Mouse (Mus musculus) kidney, adult 2 months (tissue): ENCODE measurements around the gene Tmem50b. TPM values are rescaled to one million over a fixed set of nuclear protein-coding genes. Genes with fewer than 3 reads are reported as not detected.

Experiments used
- DNase-seq: peaks from one replicate; pipeline ENCODE4 v3.0.0; 2021
- H3K27ac ChIP-seq: fragments of 200-500 bp; 2 replicates; pipeline ENCODE4 v1.5.1; 2012; ENCODE audit warnings: low read depth, low read length, control low read depth, inconsistent platforms; ENCODE audit not compliant: insufficient read depth
- H3K27me3 ChIP-seq: fragments of 200-500 bp; replicated peaks from 2 replicates; pipeline ENCODE4 v1.6.1; 2012; ENCODE audit warnings: mild to moderate bottlenecking, moderate library complexity, low read length, inconsistent platforms; ENCODE audit not compliant: control insufficient read depth, insufficient read depth
- H3K36me3 ChIP-seq: fragments of 200-500 bp; 2 replicates; pipeline ENCODE4 v1.6.1; 2012; ENCODE audit warnings: mild to moderate bottlenecking, moderate library complexity, low read length, inconsistent platforms; ENCODE audit not compliant: control insufficient read depth, insufficient read depth
- H3K4me1 ChIP-seq: fragments of 200-500 bp; 2 replicates; pipeline ENCODE4 v1.6.1; 2011; ENCODE audit warnings: low read length; ENCODE audit not compliant: control insufficient read depth, insufficient read depth
- H3K4me3 ChIP-seq: fragments of 200-500 bp; 2 replicates; pipeline ENCODE4 v1.5.1; 2011; ENCODE audit warnings: mild to moderate bottlenecking, low read depth, low read length, control low read depth; ENCODE audit not compliant: insufficient read depth
- CTCF ChIP-seq: fragments of 200-500 bp; conservative IDR thresholded peaks from 2 replicates; pipeline ENCODE4 v1.5.1; 2011; ENCODE audit warnings: low read depth, mild to moderate bottlenecking, control low read depth, low read length, moderate library complexity, mixed read lengths; ENCODE audit not compliant: insufficient read depth, insufficient read length
- POLR2A ChIP-seq: fragments of 200-500 bp; IDR thresholded peaks from one replicate; pipeline ENCODE4 v1.6.1; 2011; ENCODE audit warnings: low read depth, low read length, control low read depth
- WGBS: fragments of 180-500 bp; shearing (Covaris S2); methylation state at CpG from one replicate; pipeline ENCODE4 v1.1.7; 2018; 5-methylcytosine and 5-hydroxymethylcytosine counted together
- polyA plus RNA-seq: library from polyadenylated mRNA; depleted of rRNA; stranded (reverse); fragments of >200 nt; gene quantifications from 2 replicates; pipeline ENCODE4 v1.2.3, GENCODE M21; 2012

The Tmem50b gene
- polyA plus RNA-seq, 1 experiment = 40.7 TPM

GRCm38 (mm10) chr16:91633641-91634040 lies 36.0 kb upstream of the Tmem50b start:
- Histone ChIP-seq H3K27ac (no peak overlapping the region), H3K27me3 (no peaks in the 10 kb centered on the region), H3K4me3 (no peak overlapping the region), H3K36me3 (peaks cover 7% of the 10 kb centered on the region), H3K4me1 (no peaks in the 10 kb centered on the region)
- DNase-seq = no peak
- WGBS = 80% methylated on average over 12 of the region's 12 CpGs
- TF ChIP-seq POLR2A = no peak
- no peak for TF ChIP-seq CTCF

GRCm38 (mm10) chr16:91632940-91633339 lies 35.3 kb upstream of the Tmem50b start:
- 95% methylated on average over 7 of the region's 7 CpGs for WGBS
- TF ChIP-seq POLR2A (no peak), CTCF (no peak)
- peaks cover 7% of the 10 kb centered on the region for H3K36me3 ChIP-seq
- no peak overlapping the region for H3K27ac ChIP-seq
- no peak overlapping the region for H3K4me3 ChIP-seq
- H3K27me3 ChIP-seq = no peaks in the 10 kb centered on the region
- no peak for DNase-seq
- H3K4me1 ChIP-seq = no peaks in the 10 kb centered on the region

GRCm38 (mm10) chr16:91632439-91632838 lies 34.8 kb upstream of the Tmem50b start:
- TF ChIP-seq POLR2A (no peak), CTCF (no peak)
- Histone ChIP-seq H3K4me1 (no peaks in the 10 kb centered on the region), H3K36me3 (peaks cover 4% of the 10 kb centered on the region), H3K27ac (no peak overlapping the region), H3K4me3 (no peak overlapping the region), H3K27me3 (no peaks in the 10 kb centered on the region)
- no peak for DNase-seq
- WGBS = 87% methylated on average over 5 of the region's 5 CpGs

GRCm38 (mm10) chr16:91630584-91630983 lies 33.0 kb upstream of the Tmem50b start:
- peaks cover 4% of the 10 kb centered on the region for H3K36me3 ChIP-seq
- H3K27ac ChIP-seq = no peak overlapping the region
- DNase-seq = no peak
- no peaks in the 10 kb centered on the region for H3K4me1 ChIP-seq
- TF ChIP-seq CTCF = no peak
- TF ChIP-seq POLR2A = no peak
- 43% methylated on average over 1 of the region's 1 CpGs for WGBS
- no peak overlapping the region for H3K4me3 ChIP-seq
- H3K27me3 ChIP-seq = no peaks in the 10 kb centered on the region

- Histone ChIP-seq H3K4me3 (no peak overlapping the region), H3K27me3 (no peaks in the 10 kb centered on the region), H3K4me1 (no peaks in the 10 kb centered on the region), H3K36me3 (peaks cover 4% of the 10 kb centered on the region), H3K27ac (no peak overlapping the region)
- no peak for TF ChIP-seq CTCF
- no peak for TF ChIP-seq POLR2A
- WGBS = 94% methylated on average over 4 of the region's 4 CpGs
- no peak for DNase-seq
These were observed 32.1 kb upstream of the Tmem50b start for GRCm38 (mm10) chr16:91629749-91630148.

GRCm38 (mm10) chr16:91628673-91629072 lies 31.1 kb upstream of the Tmem50b start:
- 89% methylated on average over 3 of the region's 3 CpGs for WGBS
- no peaks in the 10 kb centered on the region for H3K27me3 ChIP-seq
- no peaks in the 10 kb centered on the region for H3K4me1 ChIP-seq
- TF ChIP-seq CTCF (no peak), POLR2A (no peak)
- no peak overlapping the region for H3K27ac ChIP-seq
- no peak overlapping the region for H3K4me3 ChIP-seq
- no peak for DNase-seq
- peaks cover 3% of the 10 kb centered on the region for H3K36me3 ChIP-seq

- WGBS = 85% methylated on average over 7 of the region's 7 CpGs
- DNase-seq = no peak
- H3K36me3 ChIP-seq = peaks cover 2% of the 10 kb centered on the region
- H3K27me3 ChIP-seq = no peaks in the 10 kb centered on the region
- TF ChIP-seq POLR2A = no peak
- no peak for TF ChIP-seq CTCF
- H3K4me1 ChIP-seq = no peaks in the 10 kb centered on the region
- no peak overlapping the region for H3K27ac ChIP-seq
- H3K4me3 ChIP-seq = no peak overlapping the region
These were observed 30.2 kb upstream of the Tmem50b start for GRCm38 (mm10) chr16:91627831-91628230.

- Histone ChIP-seq H3K27me3 (no peaks in the 10 kb centered on the region), H3K36me3 (peaks cover 4% of the 10 kb centered on the region; the same call in 1 of the 2 replicates), H3K4me3 (no peak overlapping the region), H3K27ac (no peak overlapping the region), H3K4me1 (no peaks in the 10 kb centered on the region)
- WGBS = 93% methylated on average over 9 of the region's 9 CpGs
- TF ChIP-seq POLR2A (no peak), CTCF (no peak)
- no peak for DNase-seq
These were observed 25.5 kb upstream of the Tmem50b start for GRCm38 (mm10) chr16:91623074-91623473.
